Mouse (Mus musculus) G1E (cell line): Measurements from ENCODE around the gene Astn2. TPM values are rescaled to one million over a fixed set of nuclear protein-coding genes. Genes with fewer than 3 reads are reported as not detected.

ENCODE experiments used
- ATAC-seq: 2 replicates; pipeline ENCODE4 v1.8.0; 2016; ENCODE audit warnings: mild to moderate bottlenecking; ENCODE audit not compliant: insufficient number of reproducible peaks, poor library complexity, low FRiP score, severe bottlenecking; ENCODE audit errors: extremely low read depth
- DNase-seq: peaks from one replicate; pipeline ENCODE4 v3.0.0; 2012; ENCODE audit warnings: low spot score
- H3K27me3 ChIP-seq: 2 replicates; pipeline ENCODE4 v1.6.1; 2012; ENCODE audit warnings: mild to moderate bottlenecking, low read length, inconsistent platforms; ENCODE audit not compliant: insufficient read depth
- H3K36me3 ChIP-seq: replicated peaks from 2 replicates; pipeline ENCODE3; 2012; ENCODE audit warnings: mild to moderate bottlenecking, inconsistent platforms
- H3K4me1 ChIP-seq: 2 replicates; pipeline ENCODE4 v1.6.1; 2012; ENCODE audit warnings: low read depth, low read length, inconsistent platforms, mixed read lengths; ENCODE audit not compliant: insufficient read depth
- H3K4me3 ChIP-seq: 2 replicates; pipeline ENCODE4 v1.5.1; 2012; ENCODE audit warnings: low read depth, mild to moderate bottlenecking, inconsistent platforms, low read length, moderate library complexity, mixed read lengths
- H3K9me3 ChIP-seq: replicated peaks from 2 replicates; pipeline ENCODE4 v1.6.1; 2012; ENCODE audit warnings: inconsistent platforms
- CTCF ChIP-seq: IDR thresholded peaks from 2 replicates; pipeline ENCODE4 v1.5.1; 2012; ENCODE audit warnings: low read depth, low read length, inconsistent platforms, mixed read lengths
- GATA1 ChIP-seq: IDR thresholded peaks from 2 replicates; pipeline ENCODE4 v1.6.1; 2012; ENCODE audit warnings: borderline replicate concordance, low read length, inconsistent platforms, mixed read lengths
- GATA2 ChIP-seq: IDR thresholded peaks from 2 replicates; pipeline ENCODE4 v1.6.1; 2012; ENCODE audit warnings: low read depth, low read length, inconsistent platforms, borderline replicate concordance
- POLR2AphosphoS5 ChIP-seq: IDR thresholded peaks from 2 replicates; pipeline ENCODE4 v1.6.1; 2012; ENCODE audit warnings: low read depth, low read length, inconsistent platforms; ENCODE audit not compliant: insufficient replicate concordance
- TAL1 ChIP-seq: conservative IDR thresholded peaks from 2 replicates; pipeline ENCODE4 v1.6.1; 2012; ENCODE audit warnings: low read depth, low read length, inconsistent platforms, mixed read lengths
- polyA plus RNA-seq: library from polyadenylated mRNA; stranded (reverse); fragments of >175 nt; gene quantifications from 2 replicates; pipeline ENCODE4 v1.2.3, GENCODE M21; 2012
- total RNA-seq, 2 experiments: library from RNA; stranded (forward) in 1 of 2; stranded (reverse) in 1 of 2; fragments of 200-1000 nt in 1 of 2; fragments of >200 nt in 1 of 2; fragmentation: Nextera tagmentation in 1 of 2; gene quantifications; 2 replicates each; pipeline ENCODE4 v1.2.3; 2014 to 2017

Gene Astn2
- total and polyA plus RNA-seq, 3 experiments: not detected

DNA sequence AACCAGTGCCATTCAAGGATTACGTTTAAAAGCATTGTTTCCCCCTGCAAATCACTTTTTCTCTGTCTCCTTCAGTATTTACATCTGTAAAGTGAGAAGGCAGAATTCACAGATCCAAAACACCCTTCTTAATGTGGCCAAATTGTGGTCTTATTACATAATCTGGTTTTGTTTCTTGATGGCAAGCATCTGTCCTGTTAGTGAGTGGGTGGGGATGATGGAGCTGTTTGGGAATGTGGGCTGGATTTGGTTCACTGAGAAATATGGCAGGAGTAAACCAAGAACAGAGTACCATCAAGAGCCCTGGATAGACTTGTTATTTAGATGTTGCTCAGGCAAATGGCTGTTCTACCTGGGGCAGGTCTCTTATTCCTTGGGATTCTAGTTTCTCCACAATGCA, 484.1 kb downstream of the Astn2 start:
- no peak for TF ChIP-seq POLR2AphosphoS5
- TF ChIP-seq GATA1: no peak
- no peak for TF ChIP-seq TAL1
- TF ChIP-seq GATA2: no peak
- TF ChIP-seq CTCF: no peak
- Histone ChIP-seq H3K4me1 (no peaks in the 10 kb centered on the region), H3K27me3 (no peaks in the 10 kb centered on the region), H3K9me3 (peaks cover 5% of the 10 kb centered on the region; the same call in 1 of the 2 replicates), H3K4me3 (no peak overlapping the region), H3K36me3 (no peaks in the 10 kb centered on the region)
- DNase-seq (no peak), ATAC-seq (no peak)

DNA sequence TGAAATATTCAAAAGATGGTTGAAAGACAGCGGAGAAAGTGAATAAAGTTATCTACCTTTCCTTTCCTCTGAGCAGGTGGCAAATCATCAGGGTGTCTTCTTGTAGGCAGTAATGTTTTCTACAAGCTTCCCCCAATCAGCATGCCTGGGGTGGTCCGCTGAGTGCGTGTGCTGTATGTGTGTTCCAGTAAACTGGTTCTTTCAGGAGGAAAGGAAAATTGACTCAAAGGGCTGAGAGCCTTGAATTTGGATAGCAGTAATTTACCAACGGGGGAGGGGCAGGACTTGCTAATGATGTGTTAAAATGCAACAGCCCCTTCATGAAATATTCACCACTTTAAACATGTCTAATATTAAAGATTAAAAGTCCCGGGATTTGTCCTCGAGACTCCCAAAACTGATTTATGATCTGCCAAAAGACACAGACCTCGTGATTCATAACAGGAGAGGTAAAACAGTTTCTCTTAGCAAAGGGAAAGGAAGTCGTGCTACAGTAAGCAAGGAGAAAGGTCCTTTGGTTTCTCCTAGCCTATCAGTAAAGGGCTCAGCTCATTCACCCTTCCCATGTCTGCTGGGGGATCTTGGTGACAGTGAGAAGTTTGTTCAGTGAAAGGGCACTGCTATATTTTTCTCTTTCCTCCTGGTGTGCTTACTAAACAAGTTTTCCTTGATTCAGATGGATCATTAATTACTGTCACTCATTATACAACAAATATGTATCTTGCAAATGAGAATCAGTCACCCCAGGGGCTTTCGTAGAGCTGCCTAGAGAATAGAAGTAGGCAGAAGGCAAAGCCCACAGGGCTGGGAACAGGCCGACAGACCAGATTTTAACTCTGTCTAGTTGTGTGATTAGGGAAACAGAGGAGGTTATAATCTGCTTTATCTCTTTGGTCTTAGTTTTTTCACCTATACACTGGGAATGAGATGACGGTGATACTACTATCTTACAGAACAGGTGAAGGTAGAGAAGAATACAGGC, 488.1 kb downstream of the Astn2 start:
- no peaks in the 10 kb centered on the region for H3K27me3 ChIP-seq
- TF ChIP-seq GATA2: no peak
- TF ChIP-seq GATA1: no peak
- no peak for TF ChIP-seq POLR2AphosphoS5
- no peak for TF ChIP-seq TAL1
- TF ChIP-seq CTCF: no peak

DNA sequence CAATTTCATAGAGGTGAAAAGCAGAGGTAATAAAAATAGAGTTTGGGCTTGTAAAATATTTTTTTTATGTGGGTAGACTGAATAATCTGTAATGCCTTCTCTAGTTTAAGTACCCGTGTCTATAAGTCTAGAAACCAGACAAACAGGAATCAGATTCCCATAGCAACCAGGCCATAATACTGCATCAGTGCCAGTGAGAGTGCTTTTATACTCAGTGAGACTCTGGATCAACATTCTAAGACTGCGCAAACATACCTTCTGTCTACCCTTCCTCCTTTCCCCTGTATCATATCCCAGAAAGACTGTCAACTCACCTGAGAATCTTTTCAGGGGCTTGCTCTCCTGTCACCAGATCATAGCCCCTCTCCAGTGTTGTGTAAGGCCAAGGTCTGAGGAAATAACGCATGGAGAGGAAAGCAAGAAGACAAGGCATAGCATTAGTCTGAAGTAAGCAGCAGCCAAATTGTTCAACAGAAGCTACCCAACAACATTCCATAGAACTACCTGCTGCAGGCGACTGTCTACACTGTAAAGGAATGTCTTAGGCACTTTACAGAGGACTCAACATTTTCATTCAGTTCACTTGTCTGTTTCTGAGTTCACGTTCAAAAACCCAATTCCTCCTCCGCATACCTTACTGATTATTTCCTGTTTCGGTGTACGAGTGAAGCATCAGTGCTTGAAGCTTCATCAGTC, 492.0 kb downstream of the Astn2 start:
- H3K4me1 ChIP-seq: no peaks in the 10 kb centered on the region
- TF ChIP-seq GATA2 (no peak), POLR2AphosphoS5 (no peak), TAL1 (no peak), GATA1 (no peak), CTCF (no peak)

More for the DNA sequence above, 488.1 kb downstream of the Astn2 start:
- no peak for DNase-seq
- no peak for ATAC-seq
- H3K4me1 ChIP-seq: no peaks in the 10 kb centered on the region
- H3K9me3 ChIP-seq: peaks cover 7% of the 10 kb centered on the region
- no peak overlapping the region for H3K4me3 ChIP-seq
- H3K36me3 ChIP-seq: no peaks in the 10 kb centered on the region

DNA sequence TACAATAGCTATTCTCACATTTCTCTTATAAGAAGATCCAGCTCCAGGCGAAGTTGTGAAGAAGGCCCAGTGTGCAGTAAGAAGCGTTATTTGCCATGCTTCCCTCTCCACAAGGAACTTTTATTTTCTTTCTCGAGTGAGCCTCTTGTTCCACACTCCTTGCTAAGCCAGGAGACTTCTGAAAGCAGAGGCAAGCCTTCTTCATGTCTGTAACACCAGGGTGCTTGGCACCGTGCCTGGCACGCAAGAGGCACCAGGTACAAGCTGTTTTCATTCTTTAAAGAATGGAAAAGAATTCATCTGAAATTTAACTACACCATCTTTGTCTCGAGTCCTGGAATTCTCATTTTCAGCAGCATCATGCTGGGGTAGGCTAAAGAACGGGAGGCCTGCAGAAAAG, 496.8 kb downstream of the Astn2 start:
- Histone ChIP-seq H3K4me1 (no peaks in the 10 kb centered on the region), H3K27me3 (no peaks in the 10 kb centered on the region), H3K36me3 (no peaks in the 10 kb centered on the region), H3K9me3 (peaks cover 2% of the 10 kb centered on the region; the same call in 1 of the 2 replicates), H3K4me3 (no peak overlapping the region)
- DNase-seq (no peak), ATAC-seq (no peak)
- no peak for TF ChIP-seq GATA2

More for the DNA sequence above, 492.0 kb downstream of the Astn2 start:
- H3K36me3 ChIP-seq: no peaks in the 10 kb centered on the region
- DNase-seq: no peak
- peaks cover 2% of the 10 kb centered on the region; the same call in 1 of the 2 replicates for H3K9me3 ChIP-seq
- ATAC-seq: no peak
- H3K4me3 ChIP-seq: no peak overlapping the region
- no peaks in the 10 kb centered on the region for H3K27me3 ChIP-seq

DNA sequence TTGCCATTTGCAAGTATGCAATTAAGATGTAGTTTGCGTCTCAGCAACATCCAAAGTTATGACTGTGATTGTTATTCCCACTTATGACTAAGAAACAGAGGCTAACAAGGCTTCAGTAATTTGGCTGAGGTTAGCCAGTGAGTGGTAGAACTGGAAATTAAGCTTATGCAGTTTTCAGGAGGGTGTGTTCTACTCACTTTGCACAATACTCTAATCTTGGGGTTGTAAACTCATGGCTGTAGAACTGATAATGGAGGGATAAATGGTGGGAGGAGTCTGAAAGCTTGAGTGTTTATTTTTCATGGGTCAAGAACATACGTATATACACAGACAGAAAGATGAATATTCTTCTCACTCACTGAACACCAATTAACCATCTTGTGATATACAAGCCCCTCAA, 499.4 kb downstream of the Astn2 start:
- H3K27me3 ChIP-seq: no peaks in the 10 kb centered on the region
- TF ChIP-seq GATA2: no peak
- no peak for TF ChIP-seq POLR2AphosphoS5
- no peak for TF ChIP-seq GATA1
- TF ChIP-seq CTCF: no peak
- no peak for TF ChIP-seq TAL1
- no peak for ATAC-seq

DNA sequence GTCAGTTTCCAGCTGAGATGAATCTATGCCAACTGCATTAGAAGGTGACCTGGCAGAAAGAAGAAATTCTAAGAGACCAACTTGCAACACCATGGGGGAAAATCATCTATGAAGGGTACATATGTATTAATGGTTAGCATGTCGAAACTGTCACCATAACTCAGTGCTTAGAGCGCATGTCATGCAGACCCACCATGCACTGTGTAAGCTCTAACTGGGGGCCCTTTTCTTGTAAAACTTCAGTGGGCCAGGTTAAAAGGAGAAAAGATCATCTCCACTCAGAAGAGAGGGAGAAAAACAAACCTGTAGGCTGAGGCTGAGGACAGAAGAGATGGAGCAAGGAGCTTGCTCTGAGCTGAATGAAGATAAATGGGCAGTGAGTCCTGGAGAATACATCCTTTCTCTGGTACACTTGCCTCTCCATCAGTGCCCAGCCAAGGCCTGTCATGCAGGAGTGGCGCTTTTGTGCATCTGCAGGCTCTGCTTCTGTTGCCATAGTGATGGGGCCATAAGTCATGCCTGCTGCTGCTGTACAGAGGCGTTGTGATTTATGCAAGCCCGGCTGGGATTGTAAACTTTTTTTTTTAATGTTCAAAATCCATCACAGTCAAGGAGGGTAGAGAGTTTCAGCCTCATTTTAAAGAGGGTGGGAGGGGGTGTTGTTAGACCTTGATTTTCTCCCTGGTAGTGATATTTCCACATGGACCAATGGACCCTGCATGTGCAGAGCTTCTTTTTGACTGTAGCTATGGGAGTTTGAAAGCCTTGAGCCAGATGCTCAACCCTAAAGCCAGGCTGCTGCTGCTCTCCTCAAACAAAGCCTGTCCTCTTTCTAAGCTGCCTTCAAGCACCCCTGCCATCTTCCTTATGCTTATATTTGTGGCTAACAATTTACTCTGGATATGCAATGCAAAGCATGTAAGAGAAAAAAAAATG, 508.1 kb downstream of the Astn2 start:
- ATAC-seq: no peak
- DNase-seq: no peak
- no peaks in the 10 kb centered on the region for H3K4me1 ChIP-seq
- no peaks in the 10 kb centered on the region for H3K36me3 ChIP-seq
- no peak for TF ChIP-seq CTCF
- TF ChIP-seq POLR2AphosphoS5: no peak
- TF ChIP-seq GATA2: no peak
- no peak for TF ChIP-seq GATA1
- no peak for TF ChIP-seq TAL1
- H3K4me3 ChIP-seq: no peak overlapping the region
- H3K9me3 ChIP-seq: peaks cover 19% of the 10 kb centered on the region
- no peaks in the 10 kb centered on the region for H3K27me3 ChIP-seq

More for the DNA sequence above, 499.4 kb downstream of the Astn2 start:
- H3K4me1 ChIP-seq: no peaks in the 10 kb centered on the region
- H3K9me3 ChIP-seq: no peaks in the 10 kb centered on the region
- H3K36me3 ChIP-seq: no peaks in the 10 kb centered on the region
- DNase-seq: no peak
- no peak overlapping the region for H3K4me3 ChIP-seq
